Mouse (Mus musculus): ENCODE measurements around the gene Tec. TPM values are rescaled to one million over a fixed set of nuclear protein-coding genes. Genes with fewer than 3 reads are reported as not detected.

The Tec gene
- total RNA-seq, 2 experiments from 2014 or later = 4.8 to 16.3 TPM

- no peak for ATAC-seq (replicated peaks; ENCODE audit: low FRiP score, low TSS enrichment, poor library complexity, severe bottlenecking)
Measured at GRCm38 (mm10) chr5:72755035-72755434, 113.2 kb downstream of the Tec start.

GRCm38 (mm10) chr5:72752585-72752984 is 115.7 kb downstream of the Tec start, which contains the start of gene Txk:
Txk (minus strand) TSS chr5:72752777.
- no peak for ATAC-seq (replicated peaks; ENCODE audit: low FRiP score, low TSS enrichment, poor library complexity, severe bottlenecking)

GRCm38 (mm10) chr5:72751056-72751758 is 117.1 kb downstream of the Tec start:
- ATAC-seq (replicated peaks; ENCODE audit: low FRiP score, low TSS enrichment, poor library complexity, severe bottlenecking) = no peak

- no peak for ATAC-seq (replicated peaks; ENCODE audit: low FRiP score, low TSS enrichment, poor library complexity, severe bottlenecking)
Measured at GRCm38 (mm10) chr5:72750226-72750625, 118.1 kb downstream of the Tec start.

- no peak for ATAC-seq (replicated peaks; ENCODE audit: low FRiP score, low TSS enrichment, poor library complexity, severe bottlenecking)
Measured at GRCm38 (mm10) chr5:72748659-72749265, 119.5 kb downstream of the Tec start.

GRCm38 (mm10) chr5:72747384-72747783 is 120.9 kb downstream of the Tec start:
- no peak for ATAC-seq (replicated peaks; ENCODE audit: low FRiP score, low TSS enrichment, poor library complexity, severe bottlenecking)

- ATAC-seq (replicated peaks; ENCODE audit: low FRiP score, low TSS enrichment, poor library complexity, severe bottlenecking) = no peak
Measured at GRCm38 (mm10) chr5:72746461-72746860, 121.8 kb downstream of the Tec start.

- no peak for ATAC-seq (replicated peaks; ENCODE audit: low FRiP score, low TSS enrichment, poor library complexity, severe bottlenecking)
Measured at GRCm38 (mm10) chr5:72743103-72743502, 125.2 kb downstream of the Tec start.

GRCm38 (mm10) chr5:72736868-72737267 is 131.4 kb downstream of the Tec start:
- ATAC-seq (replicated peaks; ENCODE audit: low FRiP score, low TSS enrichment, poor library complexity, severe bottlenecking) = no peak

GRCm38 (mm10) chr5:72736437-72736836 is 131.8 kb downstream of the Tec start:
- ATAC-seq (replicated peaks; ENCODE audit: low FRiP score, low TSS enrichment, poor library complexity, severe bottlenecking) = peak; percentile 30; the same call in 1 of the 2 replicates

GRCm38 (mm10) chr5:72735763-72736162 is 132.5 kb downstream of the Tec start:
- ATAC-seq (replicated peaks; ENCODE audit: low FRiP score, low TSS enrichment, poor library complexity, severe bottlenecking) = peak; percentile 51; the same call in 1 of the 2 replicates

- no peak for ATAC-seq (replicated peaks; ENCODE audit: low FRiP score, low TSS enrichment, poor library complexity, severe bottlenecking)
Measured at GRCm38 (mm10) chr5:72732885-72733284, 135.4 kb downstream of the Tec start.

GRCm38 (mm10) chr5:72725404-72725803 is 142.9 kb downstream of the Tec start:
- ATAC-seq (replicated peaks; ENCODE audit: low FRiP score, low TSS enrichment, poor library complexity, severe bottlenecking) = no peak

GRCm38 (mm10) chr5:72723429-72723828 is 144.9 kb downstream of the Tec start:
- no peak for ATAC-seq (replicated peaks; ENCODE audit: low FRiP score, low TSS enrichment, poor library complexity, severe bottlenecking)

- no peak for ATAC-seq (replicated peaks; ENCODE audit: low FRiP score, low TSS enrichment, poor library complexity, severe bottlenecking)
Measured at GRCm38 (mm10) chr5:72720587-72720986, 147.7 kb downstream of the Tec start.

GRCm38 (mm10) chr5:72710572-72711278 is 157.6 kb downstream of the Tec start:
- peak; percentile 73 for ATAC-seq (replicated peaks; ENCODE audit: low FRiP score, low TSS enrichment, poor library complexity, severe bottlenecking)

GRCm38 (mm10) chr5:72709976-72710375 is 158.3 kb downstream of the Tec start:
- ATAC-seq (replicated peaks; ENCODE audit: low FRiP score, low TSS enrichment, poor library complexity, severe bottlenecking) = no peak

- no peak for ATAC-seq (replicated peaks; ENCODE audit: low FRiP score, low TSS enrichment, poor library complexity, severe bottlenecking)
Measured at GRCm38 (mm10) chr5:72709451-72709850, 158.8 kb downstream of the Tec start.

- ATAC-seq (replicated peaks; ENCODE audit: low FRiP score, low TSS enrichment, poor library complexity, severe bottlenecking) = no peak
Measured at GRCm38 (mm10) chr5:72706722-72707121, 161.6 kb downstream of the Tec start.

GRCm38 (mm10) chr5:72706095-72706494 is 162.2 kb downstream of the Tec start:
- ATAC-seq (replicated peaks; ENCODE audit: low FRiP score, low TSS enrichment, poor library complexity, severe bottlenecking) = no peak
